Mouse (Mus musculus): ENCODE measurements around the gene Galnt16. TPM values are rescaled to one million over a fixed set of nuclear protein-coding genes. Genes with fewer than 3 reads are reported as not detected.
A peak's percentile ranks its signal among the peaks of the same experiment; 100 is the strongest.

The Galnt16 gene
- polyA plus RNA-seq, 1 experiment from 2014 or later, result 6.9 TPM

- Histone ChIP-seq H3K36me3 (no peaks in the 10 kb centered on the region), H3K27me3 (no peaks in the 10 kb centered on the region), H3K27ac (peak overlapping the region; percentile 14; the same call in 1 of the 2 replicates), H3K4me1 (replicated peaks) (peaks cover 39% of the 10 kb centered on the region), H3K4me2 (no peak overlapping the region), H3K9ac (no peak overlapping the region), H3K4me3 (no peak overlapping the region), H3K9me3 (replicated peaks) (no peaks in the 10 kb centered on the region)
- 52% methylated on average over 7 of the region's 7 CpGs for whole genome bisulfite sequencing
- no peak for ATAC-seq (replicated peaks; ENCODE audit: insufficient number of reproducible peaks, insufficient read depth, low FRiP score, low read depth)
Observed at GRCm38 (mm10) chr12:80598236-80598635, 80.2 kb downstream of the Galnt16 start.

GRCm38 (mm10) chr12:80598756-80599155 is 80.7 kb downstream of the Galnt16 start:
- Histone ChIP-seq H3K4me1 (replicated peaks) (peaks cover 45% of the 10 kb centered on the region), H3K4me3 (no peak overlapping the region), H3K4me2 (no peak overlapping the region), H3K9ac (no peak overlapping the region), H3K27me3 (no peaks in the 10 kb centered on the region), H3K9me3 (replicated peaks) (no peaks in the 10 kb centered on the region), H3K36me3 (no peaks in the 10 kb centered on the region), H3K27ac (peak overlapping the region; percentile 14; the same call in 1 of the 2 replicates)
- 61% methylated on average over 6 of the region's 6 CpGs for WGBS
- ATAC-seq (replicated peaks; ENCODE audit: insufficient number of reproducible peaks, insufficient read depth, low FRiP score, low read depth), result no peak

GRCm38 (mm10) chr12:80601597-80602269 is 83.7 kb downstream of the Galnt16 start:
- H3K27ac ChIP-seq, result no peak overlapping the region
- no peak for ATAC-seq (replicated peaks; ENCODE audit: insufficient number of reproducible peaks, insufficient read depth, low FRiP score, low read depth)
- WGBS, result 87% methylated on average over 9 of the region's 9 CpGs
- no peaks in the 10 kb centered on the region for H3K36me3 ChIP-seq
- H3K9ac ChIP-seq, result no peak overlapping the region
- H3K4me3 ChIP-seq, result no peak overlapping the region
- no peak overlapping the region for H3K4me2 ChIP-seq
- H3K9me3 ChIP-seq (replicated peaks), result no peaks in the 10 kb centered on the region
- H3K4me1 ChIP-seq (replicated peaks), result peaks cover 52% of the 10 kb centered on the region
- no peaks in the 10 kb centered on the region for H3K27me3 ChIP-seq

- 93% methylated on average over 5 of the region's 5 CpGs for WGBS
- H3K36me3 ChIP-seq, result no peaks in the 10 kb centered on the region
- ATAC-seq (replicated peaks; ENCODE audit: insufficient number of reproducible peaks, insufficient read depth, low FRiP score, low read depth), result no peak
- no peak overlapping the region for H3K4me2 ChIP-seq
- peaks cover 52% of the 10 kb centered on the region for H3K4me1 ChIP-seq (replicated peaks)
- H3K9ac ChIP-seq, result no peak overlapping the region
- no peak overlapping the region for H3K4me3 ChIP-seq
- no peak overlapping the region for H3K27ac ChIP-seq
- H3K27me3 ChIP-seq, result no peaks in the 10 kb centered on the region
- H3K9me3 ChIP-seq (replicated peaks), result no peaks in the 10 kb centered on the region
Observed at GRCm38 (mm10) chr12:80602432-80602831, 84.4 kb downstream of the Galnt16 start.

GRCm38 (mm10) chr12:80603566-80603965 is 85.5 kb downstream of the Galnt16 start:
- H3K27me3 ChIP-seq, result no peaks in the 10 kb centered on the region
- WGBS, result 26% methylated on average over 4 of the region's 4 CpGs
- no peaks in the 10 kb centered on the region for H3K9me3 ChIP-seq (replicated peaks)
- no peak overlapping the region for H3K9ac ChIP-seq
- H3K4me3 ChIP-seq, result no peak overlapping the region
- no peaks in the 10 kb centered on the region for H3K36me3 ChIP-seq
- H3K27ac ChIP-seq, result peak overlapping the region; percentile 64
- H3K4me2 ChIP-seq, result no peak overlapping the region
- ATAC-seq (replicated peaks; ENCODE audit: insufficient number of reproducible peaks, insufficient read depth, low FRiP score, low read depth), result 0 out of 2 replicates have a peak, but pooled peaks have one; percentile 38
- H3K4me1 ChIP-seq (replicated peaks), result peaks cover 47% of the 10 kb centered on the region

GRCm38 (mm10) chr12:80604218-80604617 is 86.1 kb downstream of the Galnt16 start:
- Histone ChIP-seq H3K4me1 (replicated peaks) (peaks cover 41% of the 10 kb centered on the region), H3K9ac (no peak overlapping the region), H3K27ac (0 out of 2 replicates have a peak overlapping the region, but pooled peaks have one; percentile 64), H3K4me3 (no peak overlapping the region), H3K27me3 (no peaks in the 10 kb centered on the region), H3K4me2 (no peak overlapping the region), H3K36me3 (no peaks in the 10 kb centered on the region), H3K9me3 (replicated peaks) (no peaks in the 10 kb centered on the region)
- 92% methylated on average over 2 of the region's 2 CpGs for WGBS
- no peak for ATAC-seq (replicated peaks; ENCODE audit: insufficient number of reproducible peaks, insufficient read depth, low FRiP score, low read depth)

- no peaks in the 10 kb centered on the region for H3K27me3 ChIP-seq
- ATAC-seq (replicated peaks; ENCODE audit: insufficient number of reproducible peaks, insufficient read depth, low FRiP score, low read depth), result no peak
- no peaks in the 10 kb centered on the region for H3K36me3 ChIP-seq
- WGBS, result 62% methylated on average over 1 of the region's 1 CpGs
- H3K4me3 ChIP-seq, result no peak overlapping the region
- H3K27ac ChIP-seq, result no peak overlapping the region
- H3K4me1 ChIP-seq (replicated peaks), result peaks cover 25% of the 10 kb centered on the region
- no peaks in the 10 kb centered on the region for H3K9me3 ChIP-seq (replicated peaks)
- H3K9ac ChIP-seq, result no peak overlapping the region
- no peak overlapping the region for H3K4me2 ChIP-seq
Observed at GRCm38 (mm10) chr12:80608576-80608975, 90.5 kb downstream of the Galnt16 start.

GRCm38 (mm10) chr12:80609928-80610327 is 91.9 kb downstream of the Galnt16 start:
- Histone ChIP-seq H3K4me1 (replicated peaks) (peaks cover 12% of the 10 kb centered on the region), H3K27ac (peak overlapping the region; percentile 79), H3K9me3 (replicated peaks) (no peaks in the 10 kb centered on the region), H3K27me3 (no peaks in the 10 kb centered on the region), H3K36me3 (no peaks in the 10 kb centered on the region), H3K4me2 (0 out of 2 replicates have a peak overlapping the region, but pooled peaks have one; percentile 12), H3K4me3 (no peak overlapping the region), H3K9ac (no peak overlapping the region)
- ATAC-seq (replicated peaks; ENCODE audit: insufficient number of reproducible peaks, insufficient read depth, low FRiP score, low read depth), result peak; percentile 83
- WGBS, result 30% methylated on average over 3 of the region's 3 CpGs

GRCm38 (mm10) chr12:80612113-80612791 is 94.2 kb downstream of the Galnt16 start:
- Histone ChIP-seq H3K27ac (no peak overlapping the region), H3K36me3 (no peaks in the 10 kb centered on the region), H3K9ac (no peak overlapping the region), H3K4me1 (replicated peaks) (peaks cover 12% of the 10 kb centered on the region), H3K9me3 (replicated peaks) (no peaks in the 10 kb centered on the region), H3K27me3 (no peaks in the 10 kb centered on the region), H3K4me2 (no peak overlapping the region), H3K4me3 (no peak overlapping the region)
- WGBS, result 65% methylated on average over 9 of the region's 9 CpGs
- ATAC-seq (replicated peaks; ENCODE audit: insufficient number of reproducible peaks, insufficient read depth, low FRiP score, low read depth), result no peak

GRCm38 (mm10) chr12:80615371-80616257 is 97.5 kb downstream of the Galnt16 start:
- no peak overlapping the region for H3K4me2 ChIP-seq
- ATAC-seq (replicated peaks; ENCODE audit: insufficient number of reproducible peaks, insufficient read depth, low FRiP score, low read depth), result no peak
- H3K9ac ChIP-seq, result no peak overlapping the region
- H3K27me3 ChIP-seq, result no peaks in the 10 kb centered on the region
- peaks cover 2% of the 10 kb centered on the region for H3K4me1 ChIP-seq (replicated peaks)
- no peak overlapping the region for H3K27ac ChIP-seq
- WGBS, result 49% methylated on average over 7 of the region's 7 CpGs
- H3K36me3 ChIP-seq, result no peaks in the 10 kb centered on the region
- H3K4me3 ChIP-seq, result no peak overlapping the region
- H3K9me3 ChIP-seq (replicated peaks), result no peaks in the 10 kb centered on the region

- Histone ChIP-seq H3K4me1 (replicated peaks) (no peaks in the 10 kb centered on the region; the same call in 1 of the 2 replicates), H3K4me3 (no peak overlapping the region), H3K27ac (no peak overlapping the region), H3K4me2 (no peak overlapping the region), H3K36me3 (no peaks in the 10 kb centered on the region), H3K9me3 (replicated peaks) (no peaks in the 10 kb centered on the region), H3K27me3 (no peaks in the 10 kb centered on the region), H3K9ac (no peak overlapping the region)
- 68% methylated on average over 5 of the region's 5 CpGs for WGBS
- no peak for ATAC-seq (replicated peaks; ENCODE audit: insufficient number of reproducible peaks, insufficient read depth, low FRiP score, low read depth)
Observed at GRCm38 (mm10) chr12:80620501-80620900, 102.4 kb downstream of the Galnt16 start.
